Mouse (Mus musculus) ovary, postnatal 14 days (tissue): ENCODE data around the gene F13a1.

Experiments
- DNase-seq: peaks from one replicate; pipeline ENCODE4 v3.0.0; 2022; ENCODE audit warnings: low spot score

The F13a1 gene

DNA sequence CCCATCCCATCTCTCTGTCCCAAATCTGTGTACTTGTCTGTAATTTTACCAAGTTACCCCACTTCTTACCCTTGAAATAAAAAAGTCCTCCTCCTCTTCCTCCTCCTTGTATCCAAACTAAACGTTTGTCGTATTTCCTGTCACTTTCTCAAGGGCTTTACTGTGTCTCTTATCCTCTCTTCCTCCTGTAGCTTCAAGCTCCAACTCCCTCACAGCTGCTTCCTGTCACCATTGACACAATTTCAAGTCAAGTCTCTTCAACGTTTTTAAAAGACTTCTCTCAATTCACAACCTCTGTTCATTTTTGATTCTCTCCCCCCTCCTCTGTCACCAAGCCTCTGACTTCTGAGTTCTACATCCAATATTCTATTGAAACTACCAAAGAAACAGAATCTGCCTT, at the start of gene F13a1:
Gene F13a1 (minus strand): TSS at position 119 of the 400 bp plus-strand sequence.
- DNase-seq: no peak

DNA sequence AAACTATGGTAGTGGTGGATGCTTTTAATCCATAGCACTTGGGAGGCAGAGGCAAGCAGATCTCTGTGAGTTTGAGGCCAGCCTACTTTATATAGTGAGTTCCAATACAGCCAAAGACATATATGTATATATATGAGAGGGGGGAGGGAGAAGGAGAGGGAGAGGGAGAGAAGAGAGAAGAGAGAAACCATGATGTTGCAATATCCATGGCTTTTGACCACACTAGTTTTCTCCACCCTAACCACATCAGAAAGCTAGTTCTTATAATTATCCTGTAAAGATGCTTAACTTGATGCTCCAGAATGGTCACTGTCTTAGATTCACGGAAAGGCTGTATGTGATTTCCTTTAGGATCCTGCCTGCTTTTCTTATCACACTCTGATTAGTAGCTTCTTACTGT, 41.6 kb upstream of the F13a1 start:
- DNase-seq: no peak

DNA sequence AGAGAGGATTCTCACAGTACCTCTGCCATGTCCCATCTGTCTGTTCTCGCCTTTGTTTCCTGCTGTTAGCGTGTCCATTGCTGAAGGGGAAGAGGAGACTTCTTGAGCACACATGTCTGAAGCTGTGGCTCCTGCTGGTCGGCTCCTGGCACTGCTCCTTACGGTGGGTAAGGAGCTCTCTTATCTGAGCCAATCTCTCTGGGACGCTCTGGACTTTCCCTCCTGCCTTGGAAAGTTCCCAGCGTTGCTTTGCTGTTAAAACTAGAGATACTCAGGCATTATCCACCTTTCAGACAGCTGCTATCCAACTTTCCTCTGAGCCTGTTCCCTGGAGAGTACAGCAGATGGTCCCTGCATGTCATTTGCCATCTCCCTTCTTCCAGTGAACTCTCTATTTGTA, 39.1 kb upstream of the F13a1 start:
- no peak for DNase-seq

DNA sequence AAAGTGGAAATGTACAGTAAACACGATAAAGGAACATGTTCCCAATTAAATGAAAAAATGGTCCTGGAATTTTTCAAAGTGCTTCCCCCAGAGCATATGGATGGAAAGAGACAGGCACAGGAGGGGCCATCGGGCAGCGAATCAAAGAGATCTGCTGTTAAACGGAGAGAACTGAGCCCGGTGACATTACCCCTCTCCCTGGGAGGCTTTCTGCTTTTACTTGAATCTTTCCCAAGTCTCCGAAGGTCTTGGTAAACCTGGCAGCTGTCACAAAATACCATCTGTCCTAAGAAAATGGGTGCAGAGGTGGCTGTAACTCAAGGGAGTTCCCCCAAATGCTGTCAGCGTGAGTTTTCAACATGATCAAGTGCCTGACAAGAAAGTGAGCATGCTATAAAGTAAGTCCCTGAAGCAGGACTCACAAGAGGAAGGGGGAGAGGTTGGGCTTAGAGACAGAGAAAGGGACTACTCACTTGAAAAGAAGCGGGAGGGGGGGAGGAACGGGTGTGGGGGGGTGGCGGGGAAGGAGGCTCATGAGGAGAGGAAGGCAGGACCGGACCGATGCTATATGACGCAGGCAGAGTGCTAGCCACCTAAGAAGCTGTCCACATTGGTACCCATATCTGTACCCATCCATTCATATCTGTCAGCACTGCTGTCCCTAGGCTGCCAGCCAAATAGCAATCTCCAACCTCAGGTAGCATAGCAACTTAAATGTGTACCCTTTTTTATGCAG, 31.6 kb upstream of the F13a1 start:
- DNase-seq: no peak

DNA sequence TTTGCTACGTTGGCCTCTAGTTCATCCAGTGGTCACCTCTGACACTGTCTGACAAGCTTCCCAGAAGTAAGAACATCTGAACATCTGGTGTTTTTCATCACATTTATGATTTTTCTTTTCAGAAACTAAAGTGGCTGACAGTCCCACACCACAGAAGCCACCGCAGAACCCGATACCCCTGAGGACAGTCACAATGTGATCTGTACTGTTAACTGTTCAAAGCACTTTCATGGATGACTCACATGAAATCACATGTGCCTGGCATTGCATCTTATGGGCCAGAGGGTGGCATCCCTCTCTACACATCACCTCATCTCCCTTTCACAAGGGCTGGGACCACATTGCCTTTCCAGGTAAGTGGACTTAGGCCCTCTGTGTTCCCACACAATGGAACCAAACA, 21.3 kb upstream of the F13a1 start:
- DNase-seq: no peak

DNA sequence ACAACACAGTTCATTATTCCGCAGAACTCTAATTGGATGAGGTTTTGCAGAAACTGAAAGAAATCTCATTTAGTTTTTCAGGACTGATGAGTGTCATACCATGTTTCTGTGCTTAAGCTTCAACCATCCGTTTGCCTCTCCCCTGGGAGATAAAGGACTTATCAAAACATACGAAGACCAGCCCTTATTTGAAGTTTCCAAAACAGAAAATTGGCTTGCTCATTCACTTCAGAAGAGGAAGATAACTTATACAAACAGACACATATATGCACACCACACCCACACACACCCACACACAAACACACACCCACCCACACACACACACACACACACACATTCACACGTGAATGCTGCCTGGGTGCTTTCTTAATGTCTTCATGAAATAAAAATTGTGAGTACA, 20.8 kb upstream of the F13a1 start:
- no peak for DNase-seq

DNA sequence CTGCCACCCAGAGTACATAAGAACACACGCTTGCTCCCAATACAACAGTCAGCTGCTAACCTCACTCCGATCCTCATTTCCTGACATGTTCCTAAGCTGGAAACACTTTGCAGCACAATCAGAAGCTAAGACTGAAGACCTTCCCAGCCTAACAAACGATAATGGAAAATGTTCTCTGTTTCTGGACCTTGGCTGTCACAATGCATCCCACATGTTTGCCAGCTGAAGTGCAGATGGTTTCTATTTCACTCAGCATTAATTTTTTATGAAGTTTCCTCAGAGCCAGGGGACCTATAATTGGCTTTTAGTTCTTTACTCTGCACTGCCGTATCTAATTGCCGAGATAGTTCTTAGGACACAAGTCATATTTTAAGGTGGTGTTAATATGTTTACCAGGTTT, 10.8 kb upstream of the F13a1 start:
- no peak for DNase-seq

DNA sequence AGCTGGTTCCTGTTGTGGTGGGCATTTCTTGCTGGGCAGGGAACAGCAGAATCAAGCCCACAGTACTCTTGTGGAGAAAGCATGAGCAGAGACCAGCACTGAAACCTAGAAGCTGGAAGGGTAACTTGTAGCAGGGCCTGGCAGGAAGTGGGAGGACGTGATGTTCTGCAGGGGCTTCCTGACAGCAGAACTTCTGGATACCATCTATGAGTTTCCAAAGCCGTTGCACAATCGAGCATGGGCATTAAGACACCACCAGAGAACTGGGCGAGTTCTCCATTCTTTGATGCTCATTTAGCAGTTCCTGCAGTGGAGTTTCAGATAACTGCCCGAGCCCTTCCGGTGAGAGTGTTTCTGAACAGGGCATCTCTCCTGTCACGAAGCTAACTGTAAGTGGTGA, 6.6 kb upstream of the F13a1 start:
- no peak for DNase-seq

DNA sequence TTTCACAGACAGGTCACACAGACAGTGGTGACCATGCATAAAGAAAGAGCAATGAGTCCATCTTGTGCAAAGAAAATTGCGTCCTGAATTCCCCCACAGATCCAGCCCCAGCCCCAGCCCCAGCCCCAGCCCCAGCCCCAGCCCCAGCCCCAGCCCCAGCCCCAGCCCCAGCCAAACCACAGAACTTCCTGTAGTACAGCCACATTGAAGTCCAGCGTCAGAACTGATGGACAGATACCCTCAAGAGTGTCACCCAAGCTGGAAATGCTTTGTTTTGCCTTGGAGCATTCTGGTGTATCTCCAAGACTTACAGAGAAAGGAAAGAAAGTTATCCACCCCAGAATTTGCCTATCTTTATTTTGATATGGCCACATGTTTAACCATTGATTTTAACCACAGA, 413 bp downstream of the F13a1 start:
- DNase-seq: no peak

DNA sequence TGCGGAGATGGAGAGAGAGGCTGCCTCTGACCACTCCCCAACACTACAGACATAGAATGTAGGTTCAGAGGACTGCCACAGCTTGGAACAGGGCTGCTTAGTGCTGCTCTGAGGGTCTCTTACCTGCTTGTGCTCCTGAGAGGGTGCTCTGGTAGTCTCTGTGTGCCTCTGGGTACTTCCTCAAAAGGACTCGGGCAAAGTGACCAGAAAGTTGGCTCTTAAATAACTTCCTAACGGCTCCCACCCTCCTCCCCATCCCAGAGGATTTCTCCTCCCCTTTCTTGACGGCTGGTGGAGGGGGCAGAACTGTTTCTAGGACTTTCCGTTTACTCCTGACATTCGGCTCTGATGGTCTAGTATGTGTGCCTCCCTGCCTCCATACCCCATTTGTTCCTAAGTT, 1.0 kb downstream of the F13a1 start:
- no peak for DNase-seq

DNA sequence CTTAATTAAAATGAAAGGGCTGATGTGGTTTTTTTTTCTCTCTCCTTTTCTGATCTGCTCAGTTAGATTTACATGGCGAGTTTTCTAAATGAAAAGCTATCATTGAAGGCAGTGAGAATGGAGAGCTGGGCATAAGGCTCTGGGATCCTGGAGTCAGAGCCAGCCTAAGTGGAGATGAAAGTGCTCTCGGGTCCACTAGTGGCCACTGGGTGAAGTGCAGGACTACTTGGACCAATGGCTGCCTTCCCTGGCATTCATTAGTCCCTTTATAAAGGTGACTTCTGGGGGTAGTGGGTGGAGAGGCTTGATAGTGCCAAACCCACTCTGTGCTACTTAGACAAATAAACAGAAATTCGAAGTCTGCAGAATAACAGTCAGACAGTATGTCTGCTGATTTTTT, 5.0 kb downstream of the F13a1 start:
- DNase-seq: no peak

DNA sequence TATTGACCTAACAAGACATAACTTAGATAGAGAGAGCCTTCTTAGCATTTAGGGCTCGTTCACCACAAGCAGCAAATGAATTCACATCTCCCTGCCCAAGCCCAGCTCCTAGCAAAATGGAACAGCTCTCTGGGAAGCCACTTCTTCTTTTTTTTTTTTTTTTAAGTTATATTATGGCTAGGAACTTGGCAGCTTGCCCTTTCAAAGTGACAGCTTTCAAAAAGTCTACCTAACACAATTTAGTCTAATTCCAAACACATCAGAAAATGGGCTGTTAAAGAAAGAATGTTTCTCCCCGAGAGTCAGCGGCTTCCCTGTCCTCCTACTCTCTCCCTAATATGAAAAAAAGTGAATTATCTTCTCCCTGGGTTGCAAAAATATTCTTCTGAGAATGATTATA, 15.3 kb downstream of the F13a1 start:
- no peak for DNase-seq

DNA sequence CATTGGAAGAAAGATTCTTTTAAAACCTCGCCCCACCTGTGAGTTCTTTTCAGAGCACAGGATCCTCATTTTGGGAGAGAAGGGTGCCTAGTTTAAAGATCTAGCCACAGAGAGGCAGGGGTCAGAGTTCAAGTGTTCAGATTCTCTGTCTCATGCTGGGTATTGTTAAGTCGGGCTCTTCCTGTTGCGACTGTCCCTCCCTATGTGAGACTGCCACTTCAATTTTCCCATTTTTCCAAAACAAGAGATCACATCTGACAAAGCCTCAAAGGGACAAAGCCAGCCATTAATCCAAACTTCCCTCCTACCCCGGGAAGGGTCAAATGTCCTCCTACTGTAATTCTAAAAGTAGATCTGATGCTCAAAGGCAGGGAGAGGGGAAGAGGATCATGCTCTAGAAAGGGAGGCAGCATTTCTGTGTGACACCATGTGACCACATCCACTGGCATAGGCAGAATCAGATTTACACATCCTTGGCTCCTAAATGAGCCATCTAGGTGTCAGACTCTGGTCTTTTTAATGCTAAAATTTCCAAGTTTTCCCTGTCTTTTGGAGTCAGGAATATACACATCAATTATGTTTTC, 24.0 kb downstream of the F13a1 start:
- no peak for DNase-seq

DNA sequence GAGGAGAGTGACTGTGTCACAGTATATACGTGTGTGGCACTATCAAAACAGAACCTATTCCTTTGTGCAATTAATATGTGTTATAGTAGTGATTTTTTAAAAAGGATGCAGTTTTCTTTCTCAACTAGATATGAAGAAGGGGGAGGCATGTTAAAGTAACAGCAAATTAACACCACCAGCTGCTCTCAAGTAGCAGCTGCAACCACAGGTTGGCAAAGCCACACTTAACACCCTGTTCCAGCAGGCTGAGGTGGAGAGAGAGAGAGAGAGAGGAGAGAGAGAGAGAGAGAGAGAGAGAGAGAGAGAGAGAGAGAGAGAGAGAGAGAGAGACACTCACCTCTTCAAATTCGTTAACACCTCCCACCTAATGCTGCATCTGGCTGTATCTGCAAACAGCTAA, 28.5 kb downstream of the F13a1 start:
- no peak for DNase-seq

DNA sequence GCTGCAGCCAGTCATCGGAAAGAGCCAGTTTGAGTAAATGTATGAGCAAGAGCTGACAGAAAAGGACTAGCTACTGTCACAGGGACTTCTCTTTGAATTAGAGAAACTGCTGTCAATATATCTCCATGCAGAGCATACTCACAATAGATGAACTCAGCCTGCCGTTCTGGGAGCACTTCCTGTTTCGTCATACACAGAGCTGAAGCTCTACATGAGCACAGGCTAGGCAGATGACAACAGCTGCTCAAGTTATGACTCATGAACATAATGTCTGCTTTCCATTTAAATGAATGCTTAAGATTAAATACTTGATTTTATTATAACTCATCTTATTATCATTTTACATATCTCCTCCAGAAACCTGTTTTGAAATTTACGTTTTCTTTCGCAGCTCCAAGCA, 39.3 kb downstream of the F13a1 start:
- no peak for DNase-seq

DNA sequence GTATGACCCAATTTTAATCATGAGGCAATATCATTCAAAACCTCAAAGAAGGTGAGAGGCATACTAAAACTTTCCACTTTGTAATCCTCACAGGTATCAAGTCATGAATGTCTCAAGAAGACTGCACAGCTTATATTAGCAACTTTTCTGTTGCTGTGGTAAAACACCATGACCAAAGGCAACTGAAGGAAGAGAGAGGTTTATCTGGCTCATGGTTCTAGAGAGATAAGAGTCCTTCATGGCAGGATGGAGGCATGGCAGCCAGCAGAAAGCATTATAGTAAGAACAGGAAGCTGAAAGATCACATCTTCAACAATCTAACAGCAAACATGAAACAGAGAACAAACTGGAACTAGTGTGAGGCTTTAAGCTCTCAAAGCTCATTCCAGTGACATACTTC, 43.8 kb downstream of the F13a1 start:
- DNase-seq: no peak

DNA sequence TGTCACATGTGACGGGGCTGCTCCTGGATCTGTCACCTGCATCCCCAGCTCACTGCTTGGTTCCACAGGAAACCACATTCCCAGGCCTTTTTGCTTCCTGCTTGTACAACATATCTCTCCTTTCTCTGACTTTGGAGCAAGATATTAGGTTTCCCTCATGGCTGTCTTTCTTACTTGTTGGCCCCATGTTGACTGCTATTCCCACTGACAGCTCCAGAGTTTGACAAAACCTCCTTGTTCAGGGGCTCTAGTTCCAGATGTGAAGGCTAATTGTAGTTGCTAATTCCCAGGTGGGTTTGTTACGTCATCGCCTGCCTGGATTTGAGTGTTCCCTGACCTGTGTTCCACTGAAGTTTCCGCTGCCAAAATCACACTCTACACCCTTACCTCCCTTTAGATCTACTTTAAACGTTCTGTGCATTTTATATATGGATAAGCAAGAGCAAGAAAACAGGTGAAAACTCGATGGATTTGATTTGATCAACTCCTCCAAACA, 50.8 kb downstream of the F13a1 start:
- no peak for DNase-seq

DNA sequence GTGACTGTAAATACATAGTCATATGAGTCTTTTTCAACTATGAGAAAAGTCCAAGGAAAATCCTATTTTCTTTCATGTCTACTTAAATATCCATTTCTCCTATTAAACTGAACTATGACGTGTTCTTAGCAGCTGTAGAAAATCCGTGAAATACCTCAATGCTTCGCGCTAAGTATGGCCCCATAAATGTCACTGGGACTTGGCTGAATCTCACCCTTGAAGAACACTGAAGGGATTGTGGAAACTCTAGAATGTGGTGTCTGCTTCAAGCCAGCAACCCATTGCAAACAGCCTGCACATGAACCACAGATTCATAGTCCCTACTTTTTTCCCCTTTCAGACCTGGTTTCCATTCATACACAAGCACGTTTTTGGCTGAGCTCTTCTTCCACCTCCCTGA, 56.5 kb downstream of the F13a1 start:
- no peak for DNase-seq

DNA sequence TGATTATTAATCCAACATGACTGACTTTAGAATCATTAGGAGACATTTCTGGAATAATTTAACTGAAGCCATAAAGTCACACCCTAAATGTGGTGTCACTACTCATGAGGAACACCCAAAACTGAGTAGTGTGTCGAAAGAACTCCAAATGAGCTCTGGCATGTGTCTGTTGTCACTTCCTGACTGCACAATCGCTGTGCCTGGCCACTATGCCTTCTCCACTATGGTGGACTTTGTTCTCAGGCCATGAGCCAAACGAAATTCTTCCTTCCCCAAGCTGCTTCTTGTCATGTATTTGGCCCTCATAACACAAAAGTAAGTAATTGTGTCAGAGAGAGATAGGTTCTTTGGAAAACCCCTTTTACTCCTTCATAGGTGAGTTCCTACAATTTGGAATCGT, 61.7 kb downstream of the F13a1 start:
- no peak for DNase-seq

DNA sequence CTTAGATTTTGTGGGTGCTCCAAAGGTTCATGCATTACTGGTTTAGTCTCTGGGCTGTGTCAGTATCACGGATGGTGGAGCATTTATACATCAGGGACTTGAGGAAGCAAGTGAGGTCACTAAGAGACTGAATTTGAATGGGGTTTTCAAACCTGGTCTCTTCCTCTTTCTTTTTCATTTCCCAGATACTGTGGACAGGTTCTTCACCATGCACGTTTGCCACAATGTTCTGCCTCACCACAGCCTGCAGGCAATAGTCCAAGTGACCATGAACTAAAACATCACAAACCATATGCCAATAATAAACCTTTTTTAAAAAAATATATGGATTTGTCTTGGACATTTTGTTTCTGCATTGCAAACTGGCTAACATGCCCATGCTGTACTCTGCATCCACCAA, 77.0 kb downstream of the F13a1 start:
- no peak for DNase-seq

DNA sequence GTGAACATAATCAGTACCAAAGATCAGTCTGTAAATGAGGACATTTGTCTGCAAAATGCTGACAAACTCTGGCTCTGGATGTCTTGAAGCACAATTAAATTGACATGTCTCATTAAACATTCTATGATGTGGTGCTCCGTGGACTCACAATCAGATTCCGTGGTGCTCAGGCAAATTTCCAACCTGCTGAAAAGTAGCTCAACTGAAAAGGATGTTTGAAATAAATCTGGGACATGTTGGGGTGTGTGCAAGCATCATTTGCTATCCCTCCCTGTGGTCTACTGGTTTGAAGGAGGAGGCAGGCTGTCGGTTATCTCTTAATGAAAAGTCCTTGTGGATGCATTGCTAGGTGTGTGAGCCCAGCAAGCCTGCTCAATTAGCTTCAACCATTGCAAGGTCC, 77.8 kb downstream of the F13a1 start:
- no peak for DNase-seq

DNA sequence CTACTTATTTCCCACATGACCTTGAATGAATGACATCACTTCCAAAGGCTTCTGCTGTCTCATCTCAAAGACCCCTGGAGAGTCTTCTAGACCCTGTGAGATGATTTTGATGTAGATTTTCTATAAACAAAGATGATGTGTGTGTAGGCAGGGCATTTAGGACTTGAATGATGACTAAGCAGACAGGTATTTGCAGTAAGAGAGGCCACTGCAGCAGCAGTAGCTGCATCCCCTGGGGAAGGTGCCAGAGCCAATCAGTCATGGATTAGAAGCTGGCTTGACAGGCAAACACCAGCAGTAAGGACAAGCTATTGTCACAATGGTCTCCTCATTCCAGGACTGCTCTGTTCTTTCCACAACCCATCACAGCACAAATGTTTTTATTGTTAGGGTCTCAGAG, 87.1 kb downstream of the F13a1 start:
- no peak for DNase-seq

DNA sequence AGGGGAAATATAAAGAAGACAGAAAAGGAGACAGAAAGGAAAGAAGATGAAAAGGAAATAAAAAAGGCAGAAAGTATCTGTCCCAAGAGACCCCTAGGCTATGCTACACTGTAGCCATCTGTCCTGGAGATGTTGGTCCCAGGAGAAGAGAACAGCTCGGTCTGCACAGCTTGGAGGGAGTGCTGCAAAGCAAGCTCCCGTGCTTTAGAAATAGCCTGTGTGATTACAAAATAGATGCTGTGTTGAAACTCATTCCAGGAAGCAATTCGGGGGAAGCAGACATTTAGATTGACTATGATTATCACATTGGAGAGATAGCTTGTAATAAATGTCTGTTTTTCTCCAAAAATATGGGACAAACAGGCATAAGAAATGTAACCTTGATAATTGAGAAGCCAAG, 91.0 kb downstream of the F13a1 start:
- no peak for DNase-seq

DNA sequence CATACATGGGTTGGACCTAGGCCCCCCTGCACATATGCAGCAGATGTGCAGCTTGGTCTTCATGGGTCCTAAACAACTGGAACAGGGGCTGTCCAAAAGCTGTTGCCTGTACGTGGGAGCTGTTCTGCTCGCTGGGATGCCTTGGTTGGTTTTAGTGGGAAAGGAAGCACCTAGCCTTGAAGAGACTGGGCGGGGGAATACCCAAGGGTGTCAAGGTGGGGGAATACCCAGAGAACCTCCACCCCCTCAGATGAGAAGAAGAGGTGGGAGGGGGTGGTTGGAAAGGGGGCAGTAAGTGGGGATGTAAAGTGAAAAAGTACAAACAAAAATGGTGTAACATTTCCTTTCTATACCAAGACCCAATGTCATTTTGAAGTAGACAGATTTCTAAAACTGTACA, 95.1 kb downstream of the F13a1 start:
- no peak for DNase-seq
